Mouse (Mus musculus) CH12.LX (cell line): ENCODE measurements around the gene Lect2.
A peak's percentile ranks its signal among the peaks of the same experiment; 100 is the strongest.

Source experiments
- CTCF ChIP-seq, 2 experiments: IDR thresholded peaks in 1 of 2; conservative IDR thresholded peaks in 1 of 2; 2 replicates each; pipeline ENCODE4 v1.5.1; 2011 to 2012; ENCODE audit warnings: low read depth in 2 of 2, low read length in 2 of 2, improper control_type of control experiment in 1 of 2, inconsistent platforms in 1 of 2, mild to moderate bottlenecking in 1 of 2, moderate library complexity in 1 of 2
- ELF1 ChIP-seq: IDR thresholded peaks from 2 replicates; pipeline ENCODE4 v1.6.1; 2014; ENCODE audit warnings: low read depth, mild to moderate bottlenecking, inconsistent platforms, low read length, improper control_type of control experiment
- EP300 ChIP-seq: IDR thresholded peaks from 2 replicates; pipeline ENCODE4 v1.6.1; 2011; ENCODE audit warnings: low read length, improper control_type of control experiment
- POLR2A ChIP-seq: IDR thresholded peaks from 2 replicates; pipeline ENCODE4 v1.6.1; 2011; ENCODE audit warnings: low read depth, mild to moderate bottlenecking, improper control_type of control experiment, low read length
- POLR2AphosphoS2 ChIP-seq: IDR thresholded peaks from 2 replicates; pipeline ENCODE4 v1.6.1; 2011; ENCODE audit warnings: low read depth, low read length, improper control_type of control experiment
- SIN3A ChIP-seq: IDR thresholded peaks from 2 replicates; pipeline ENCODE4 v1.6.1; 2012; ENCODE audit warnings: low read length, improper control_type of control experiment, inconsistent platforms
- TCF12 ChIP-seq: IDR thresholded peaks from 2 replicates; pipeline ENCODE4 v1.6.1; 2014; ENCODE audit warnings: low read depth, mild to moderate bottlenecking, inconsistent platforms, low read length, improper control_type of control experiment

DNA sequence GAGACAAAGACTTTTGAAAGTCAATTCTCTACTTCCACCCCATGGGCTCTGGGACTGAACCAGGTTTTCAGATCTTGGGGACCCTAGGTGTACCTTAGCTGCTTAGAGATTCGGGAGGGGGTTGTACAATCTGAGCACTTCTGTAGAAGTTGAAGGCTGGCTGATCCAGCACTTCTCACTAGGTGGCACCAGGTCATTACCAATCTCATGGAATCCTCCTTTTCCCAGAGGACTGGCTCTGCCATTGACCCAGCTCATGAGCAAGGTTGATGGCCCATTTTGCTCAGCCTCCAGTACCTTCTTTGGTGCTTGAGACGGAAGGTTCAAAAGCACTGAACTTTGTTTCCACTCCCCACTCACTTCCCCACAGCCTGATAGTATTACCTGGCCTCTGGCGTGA, 48.2 kb downstream of the Lect2 start:
- TF ChIP-seq TCF12 (no peak), ELF1 (no peak), POLR2AphosphoS2 (no peak), CTCF (conservative IDR thresholded peaks at IDR 0.05 in 1 of 2, IDR thresholded peaks at IDR 0.05 in 1 of 2; ENCODE audit: low read depth in 2 of 2, low read length in 2 of 2) (peak in 1 of 2 experiments; percentile 29; a peak in 2 of 4 replicates), SIN3A (no peak), EP300 (no peak), POLR2A (no peak)
